8 mouse cellular contexts compared by ENCODE assay signal in genomic region chr11:86949951-86950441, GRCm38 (mm10). TPM values are rescaled to one million over a fixed set of nuclear protein-coding genes. Genes with fewer than 3 reads are reported as not detected.
DNase-seq lines count a peak whose midpoint lies in the region; ATAC-seq lines count a peak whose summit lies in the region.

No protein-coding gene starts in this region.

- peak overlapping the region; percentile 57 for H3K27ac ChIP-seq in kidney, embryonic 16.5 days (ENCODE audit: low read length)
- peak overlapping the region; percentile 34 to 77 for H3K27ac ChIP-seq in heart, embryonic 14.5 days (replicated peaks in 1 of 2; ENCODE audit: control insufficient read depth in 1 of 2, insufficient read depth in 1 of 2, low read depth in 2 of 2, low read length in 2 of 2)
- H3K27ac ChIP-seq in midbrain, embryonic 10.5 days (replicated peaks), result no peak overlapping the region

- DNase-seq in kidney, adult 18-20 months, result no peak
- peak; percentile 82 to 86 for DNase-seq in cerebellum, postnatal 25 days
- peak; percentile 61 to 63 for DNase-seq in layer of hippocampus, postnatal 36 days
- DNase-seq in spleen, postnatal 10 days (ENCODE audit: low spot score in 2 of 2), result no peak
- DNase-seq in thymus, postnatal 36 days, result no peak
- DNase-seq in midbrain, embryonic 10.5 days (ENCODE audit: low spot score), result no peak

- H3K36me3 ChIP-seq in kidney, embryonic 16.5 days (ENCODE audit: insufficient read depth, low read length), result peaks cover 14% of the 10 kb centered on the region; the same call in 1 of the 2 replicates
- H3K36me3 ChIP-seq in heart, embryonic 14.5 days (ENCODE audit: control insufficient read depth, insufficient read depth, low read length), result peaks cover 28% of the 10 kb centered on the region
- H3K36me3 ChIP-seq in midbrain, embryonic 10.5 days, result no peaks in the 10 kb centered on the region

- no peak overlapping the region for H3K4me3 ChIP-seq in kidney, embryonic 16.5 days (ENCODE audit: low read length)
- no peak overlapping the region for H3K4me3 ChIP-seq in heart, embryonic 14.5 days (ENCODE audit: control insufficient read depth in 1 of 2, insufficient read depth in 1 of 2, low read depth in 1 of 2, low read length in 2 of 2)
- no peak overlapping the region for H3K4me3 ChIP-seq in midbrain, embryonic 10.5 days

- H3K4me1 ChIP-seq in kidney, embryonic 16.5 days (ENCODE audit: insufficient read depth, low read length), result peaks cover 29% of the 10 kb centered on the region
- peaks cover 34 to 60% of the 10 kb centered on the region in 2 experiments for H3K4me1 ChIP-seq in heart, embryonic 14.5 days (ENCODE audit: control insufficient read depth in 2 of 2, insufficient read depth in 2 of 2, low read length in 2 of 2)
- H3K4me1 ChIP-seq in midbrain, embryonic 10.5 days, result peaks cover 33% of the 10 kb centered on the region

- no peak overlapping the region for H3K9ac ChIP-seq in kidney, embryonic 16.5 days (replicated peaks; ENCODE audit: low read length)
- peak overlapping the region; percentile 35; the same call in 1 of the 2 replicates for H3K9ac ChIP-seq in heart, embryonic 14.5 days (ENCODE audit: low read length)

- H3K27me3 ChIP-seq in kidney, embryonic 16.5 days (ENCODE audit: insufficient read depth, low read length), result no peaks in the 10 kb centered on the region
- H3K27me3 ChIP-seq in heart, embryonic 14.5 days (ENCODE audit: control insufficient read depth, insufficient read depth, low read length), result no peaks in the 10 kb centered on the region
- H3K27me3 ChIP-seq in midbrain, embryonic 10.5 days (ENCODE audit: low read depth, poor library complexity, severe bottlenecking), result no peaks in the 10 kb centered on the region

- H3K9me3 ChIP-seq in kidney, embryonic 16.5 days (ENCODE audit: low read length), result no peaks in the 10 kb centered on the region
- 0 out of 2 replicates have a peak, but pooled peaks cover 3% of the 10 kb centered on the region for H3K9me3 ChIP-seq in heart, embryonic 14.5 days (ENCODE audit: control insufficient read depth, low read length)
- no peaks in the 10 kb centered on the region for H3K9me3 ChIP-seq in midbrain, embryonic 10.5 days (replicated peaks)

- 73% methylated on average over 9 of the region's 9 CpGs for WGBS in kidney, embryonic 16.5 days
- WGBS in heart, embryonic 14.5 days, result 36% methylated on average over 9 of the region's 9 CpGs
- 86% methylated on average over 9 of the region's 9 CpGs for WGBS in midbrain, embryonic 10.5 days

- ATAC-seq in kidney, embryonic 16.5 days (ENCODE audit: low FRiP score, low TSS enrichment), result no peak
- peak; percentile 56 for ATAC-seq in heart, embryonic 14.5 days (ENCODE audit: insufficient number of reproducible peaks, insufficient read depth, low FRiP score, low read depth)

- no peak overlapping the region for H3K4me2 ChIP-seq in kidney, embryonic 16.5 days (replicated peaks; ENCODE audit: low read depth, low read length)
- H3K4me2 ChIP-seq in heart, embryonic 14.5 days (ENCODE audit: low read length), result no peak overlapping the region

RNA-seq across cellular contexts. Expression of gene Ypel2, which starts 43.5 kb away (rescaled TPM):
- polyA plus RNA-seq in kidney, embryonic 16.5 days (2015; fragmentation: Nextera tagmentation; extraction: Ambion mirVana), result 11.6 and 13.2 TPM in 2 replicates
- 22.8 and 23.5 TPM in 2 replicates for polyA plus RNA-seq in heart, embryonic 14.5 days (2014; fragmentation: Nextera tagmentation; extraction: Ambion mirVana)
- 10 to 100 TPM; 27.5 to 29.0 TPM for total RNA-seq in layer of hippocampus, postnatal 36 days (2021)
- polyA plus RNA-seq in midbrain, embryonic 10.5 days (2016; fragmentation: Nextera tagmentation; extraction: Ambion mirVana), result 3.0 and 4.4 TPM in 2 replicates

Comparison
In these comparisons a context has a peak if more than half of its experiments do, and no peak if none do; other contexts are left out.
1. DNase-seq: peak in cerebellum, postnatal 25 days (2 of 2) and layer of hippocampus, postnatal 36 days (2 of 2); none in kidney, adult 18-20 months (single experiment), spleen, postnatal 10 days (0 of 2), thymus, postnatal 36 days (0 of 2) and midbrain, embryonic 10.5 days (single experiment).